Mouse (Mus musculus) adrenal gland, postnatal 25 days (tissue): ENCODE results near the gene Hus1b. TPM values are rescaled to one million over a fixed set of nuclear protein-coding genes. Genes with fewer than 3 reads are reported as not detected.

ENCODE experiments used
- DNase-seq: peaks from one replicate; pipeline ENCODE4 v3.0.0; 2021; ENCODE audit warnings: mixed read lengths
- total RNA-seq: library from RNA; stranded (reverse); gene quantifications from 2 replicates; pipeline ENCODE4 v1.2.3, GENCODE M21; 2021

Hus1b gene
- total RNA-seq, 1 experiment from 2014 or later: 1.2 TPM

DNA sequence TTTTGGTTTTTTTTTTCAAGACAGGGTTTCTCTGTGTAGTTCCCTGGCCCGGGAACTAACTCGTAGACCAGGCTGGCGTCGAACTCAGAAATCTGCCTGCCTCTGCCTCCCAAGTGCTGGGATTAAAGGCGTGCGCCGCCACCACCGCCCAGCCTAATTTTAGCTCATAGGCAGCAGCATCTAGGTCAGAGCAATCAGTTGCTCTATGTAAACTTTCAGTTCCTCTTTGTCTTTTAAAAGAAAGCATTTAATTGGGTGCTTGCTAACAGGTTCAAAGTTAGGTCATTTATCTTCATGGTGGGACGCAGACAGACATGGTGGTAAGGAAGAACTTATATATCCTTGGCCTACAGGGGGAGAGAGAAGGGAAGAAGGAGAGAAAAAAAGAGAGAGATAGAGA lies 1.6 kb upstream of the Hus1b start:
- DNase-seq: no peak

DNA sequence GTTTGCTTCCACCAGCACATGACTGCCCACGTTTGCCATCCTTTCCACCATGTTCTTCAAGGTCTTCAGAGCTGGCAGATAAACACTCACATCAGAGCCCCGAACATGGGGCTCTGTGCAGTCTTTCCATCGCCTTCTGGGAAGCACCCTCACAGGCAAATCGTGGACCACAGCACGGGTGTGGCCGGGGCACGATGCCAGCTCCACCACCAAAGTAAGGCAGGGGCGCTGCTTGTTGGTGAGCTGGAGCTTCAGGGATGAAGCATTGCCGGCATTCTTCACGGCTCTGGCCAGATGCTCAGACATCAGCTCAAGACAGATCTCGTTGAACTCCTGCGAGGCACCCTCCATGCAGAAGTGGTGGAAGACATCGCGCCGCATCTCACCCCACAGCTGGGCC lies 430 bp downstream of the Hus1b start:
- DNase-seq: no peak

DNA sequence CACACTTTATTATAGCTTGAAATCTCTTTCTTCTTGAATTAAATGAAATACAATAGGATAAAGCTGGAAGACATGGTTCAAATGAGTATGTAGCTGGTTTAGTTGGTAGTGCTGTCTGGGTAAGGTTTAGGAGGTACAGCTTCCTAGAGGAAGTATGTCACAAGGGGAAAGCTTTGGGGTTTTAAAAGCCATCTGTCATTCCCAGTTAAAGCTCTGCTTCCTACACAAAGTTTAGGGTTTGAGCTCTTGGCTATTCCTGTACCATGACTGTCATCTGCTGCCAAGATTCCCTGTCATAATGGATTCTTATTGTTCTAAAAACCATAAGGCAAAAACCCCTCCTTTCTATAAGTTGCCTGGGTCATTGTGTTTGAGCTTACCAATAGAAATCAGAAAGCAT lies 1.8 kb downstream of the Hus1b start:
- no peak for DNase-seq

DNA sequence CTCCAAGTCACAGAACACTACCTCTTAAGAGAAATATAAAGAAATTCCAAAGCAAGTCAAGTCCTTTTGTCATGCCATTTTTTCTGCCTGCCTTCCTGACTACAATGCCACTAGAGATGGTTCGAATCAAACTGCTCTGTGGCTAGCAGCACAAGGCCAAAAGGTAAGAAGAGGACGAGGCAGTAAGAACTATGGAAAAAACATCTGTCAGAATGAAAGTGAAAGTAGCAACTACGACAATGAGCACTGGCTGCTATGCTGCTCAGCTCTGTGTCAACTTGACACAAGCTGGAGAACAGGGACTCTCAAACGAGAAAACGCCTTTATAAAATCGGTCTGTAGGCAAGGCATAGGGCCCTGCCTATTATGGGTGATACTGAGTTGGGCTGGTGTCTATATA lies 14.6 kb downstream of the Hus1b start:
- no peak for DNase-seq

DNA sequence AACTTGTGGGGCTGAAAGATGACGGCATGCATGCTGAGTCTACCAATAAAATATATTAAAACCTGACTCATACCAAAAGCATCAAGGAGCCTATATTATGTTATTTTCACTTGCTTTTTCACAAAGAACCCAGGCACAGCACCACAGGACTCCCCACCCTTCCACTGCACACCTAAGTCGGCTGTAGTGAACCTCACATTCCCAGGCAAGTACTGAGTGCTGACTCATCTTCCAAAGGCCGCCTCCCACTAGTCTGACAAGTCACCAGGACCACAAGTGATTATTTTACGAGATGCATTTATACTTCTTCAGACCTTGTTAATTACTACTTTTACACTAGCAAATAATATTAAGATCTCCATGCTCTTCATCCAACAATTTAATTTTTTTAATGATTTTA lies 15.9 kb downstream of the Hus1b start:
- DNase-seq: no peak

DNA sequence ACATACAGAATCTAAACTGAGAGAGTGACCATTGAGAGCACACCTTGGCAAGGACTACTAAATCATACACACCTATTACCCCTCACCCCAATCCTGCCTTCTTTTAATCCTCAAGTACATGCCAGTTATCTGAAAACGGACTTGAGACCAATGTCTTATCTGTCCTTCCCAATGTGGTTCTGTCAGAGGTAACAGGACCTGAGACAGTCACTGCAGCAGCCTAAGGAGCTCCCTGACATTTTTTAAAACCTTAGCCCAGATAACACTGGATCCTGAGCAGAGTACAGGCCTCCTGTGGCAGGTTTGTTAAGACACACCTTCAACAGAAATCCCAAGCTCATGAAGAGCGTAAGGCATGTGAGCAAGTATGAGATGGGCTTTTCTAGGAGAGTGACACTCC lies 18.4 kb downstream of the Hus1b start:
- DNase-seq: no peak

DNA sequence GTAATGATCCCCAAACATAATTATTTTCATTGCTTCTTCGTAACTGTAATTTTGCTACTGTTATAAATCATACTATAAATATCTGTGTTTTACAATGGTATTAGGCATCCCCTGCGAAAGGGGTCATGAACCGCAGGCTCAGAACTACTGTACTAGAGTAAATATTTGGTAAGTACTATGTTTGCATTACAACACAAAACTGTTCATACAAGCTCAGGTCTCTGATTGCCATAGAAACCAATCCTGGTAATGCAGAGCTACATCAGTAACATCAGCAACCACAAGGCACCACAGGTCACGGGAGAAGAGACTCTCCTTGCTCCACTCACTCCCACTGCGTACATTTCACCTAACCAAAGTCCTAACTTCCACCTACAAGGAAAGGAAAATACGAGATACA lies 23.3 kb downstream of the Hus1b start:
- no peak for DNase-seq

DNA sequence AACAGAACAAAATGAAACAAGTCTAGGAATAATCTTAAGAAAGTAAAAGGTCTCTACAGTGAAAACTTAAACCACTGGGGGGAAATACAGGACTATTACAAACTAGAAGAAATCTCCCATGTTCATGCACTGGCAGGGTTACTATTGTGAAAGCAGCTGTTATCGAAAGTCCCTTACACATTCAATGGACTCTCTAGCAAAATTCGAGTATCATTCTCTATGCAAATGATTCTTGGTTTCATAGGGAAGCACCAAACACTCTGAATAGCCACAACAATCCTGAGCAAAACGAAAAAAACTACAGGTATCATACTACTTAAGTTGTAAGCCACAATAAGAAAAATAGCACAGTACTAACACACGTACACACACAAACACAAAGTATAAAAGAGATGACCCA lies 25.6 kb downstream of the Hus1b start:
- DNase-seq: no peak

DNA sequence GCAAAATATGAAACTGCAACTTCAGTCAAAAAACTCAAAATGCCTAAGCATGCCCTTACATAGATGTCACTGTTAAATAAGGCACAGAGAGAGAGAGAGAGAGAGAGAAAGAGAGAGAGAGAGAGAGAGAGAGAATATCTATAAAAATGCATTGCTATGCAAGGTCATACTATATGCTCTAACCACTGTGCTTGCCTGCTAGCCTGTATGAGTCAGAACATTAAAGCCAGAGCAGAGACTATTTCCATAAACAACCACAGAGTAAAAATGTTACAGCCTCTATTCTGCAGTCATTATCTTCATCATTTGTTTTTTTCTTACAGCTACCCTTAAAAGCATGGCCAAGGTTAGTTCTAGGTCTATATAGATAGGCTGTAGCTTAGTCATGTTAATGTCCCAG lies 33.8 kb downstream of the Hus1b start:
- DNase-seq: no peak

DNA sequence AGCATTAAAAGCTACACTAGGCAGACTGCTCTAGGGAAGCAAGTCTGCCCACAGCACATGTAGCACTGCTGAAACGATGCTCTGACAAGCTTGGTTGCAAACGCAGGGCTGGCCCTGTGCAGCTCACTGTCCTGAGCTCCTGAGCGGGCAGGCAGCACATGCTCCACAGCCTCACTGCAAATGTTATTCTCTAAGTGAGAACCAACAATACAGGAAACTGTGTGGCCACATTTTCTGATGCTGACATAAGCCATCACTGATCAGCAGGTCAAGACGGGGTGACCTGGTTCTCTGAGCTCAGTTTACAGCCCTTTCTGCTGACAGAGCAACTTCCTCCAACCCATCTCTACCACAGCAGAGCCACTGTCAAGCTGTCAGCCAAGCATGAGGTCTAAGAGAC lies 34.5 kb downstream of the Hus1b start:
- no peak for DNase-seq

DNA sequence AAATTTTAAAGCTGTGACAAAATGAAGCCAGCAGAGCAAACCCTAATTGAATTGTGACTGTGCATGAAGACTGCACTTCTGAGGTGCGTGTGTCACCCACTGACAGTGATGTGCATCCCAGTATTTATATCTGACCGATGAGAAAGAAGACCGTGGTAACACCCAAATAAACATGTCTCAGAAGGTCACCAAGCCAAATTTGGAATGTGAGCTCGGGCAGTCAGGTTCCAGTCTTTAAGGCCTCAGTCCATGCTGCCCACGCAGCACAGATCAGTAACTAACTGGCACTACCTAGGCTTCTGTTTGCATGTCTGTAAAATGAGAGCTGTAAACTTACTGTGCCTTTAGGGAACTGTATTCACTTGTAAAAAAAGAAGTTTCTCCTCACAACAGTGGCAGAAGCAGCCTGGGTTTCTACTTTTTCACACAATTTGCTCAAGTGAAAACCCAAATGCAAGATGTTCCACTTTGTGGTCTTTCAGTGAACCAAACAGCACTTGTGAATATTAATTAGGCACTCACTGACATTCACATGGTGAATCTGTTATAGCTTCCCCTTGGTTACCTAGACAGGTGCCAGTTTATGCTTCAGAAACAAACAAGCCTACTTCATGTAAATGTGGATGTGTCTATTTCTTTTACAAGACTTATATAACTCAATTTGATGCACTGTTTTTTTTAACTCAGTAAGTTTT lies 35.5 kb downstream of the Hus1b start:
- DNase-seq: no peak

DNA sequence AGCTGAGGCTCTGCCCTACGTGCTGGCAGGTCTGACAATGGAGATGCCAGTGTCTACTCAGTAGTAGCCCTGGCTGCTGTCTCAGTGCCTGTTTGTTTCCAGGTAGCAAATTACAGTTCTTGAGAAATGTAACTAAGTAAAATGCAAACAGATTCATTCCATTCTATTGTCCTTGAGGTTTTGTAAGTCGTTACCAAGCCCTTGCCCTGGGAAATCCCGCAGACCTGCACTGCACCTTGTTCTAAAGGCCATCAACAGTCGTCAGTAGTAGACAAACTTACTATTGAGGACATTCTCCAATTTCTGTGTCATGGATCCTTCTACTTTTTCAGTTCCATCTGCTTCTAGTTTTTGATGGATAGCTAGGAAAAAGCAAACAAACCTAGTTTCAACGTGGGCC lies 36.7 kb downstream of the Hus1b start:
- DNase-seq: no peak

DNA sequence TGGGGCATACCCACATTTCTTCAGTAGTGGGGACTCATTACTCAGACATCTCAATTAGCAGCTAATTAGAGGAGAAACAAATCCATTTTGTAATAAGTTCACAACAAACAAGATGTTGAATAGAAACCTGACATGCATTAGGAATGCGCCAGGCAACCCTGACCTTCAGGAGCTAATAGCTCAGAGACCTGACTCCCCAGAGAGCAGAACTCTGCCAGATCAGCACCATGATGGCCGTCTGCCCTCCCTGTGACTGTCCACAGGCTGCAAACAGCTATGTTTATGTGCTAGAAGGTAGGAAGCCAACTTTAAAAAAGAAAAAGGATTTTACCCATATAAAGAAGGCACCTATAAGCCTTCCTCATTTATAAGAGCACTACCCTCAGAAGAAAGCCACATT lies 45.3 kb downstream of the Hus1b start:
- peak; percentile 48 for DNase-seq

DNA sequence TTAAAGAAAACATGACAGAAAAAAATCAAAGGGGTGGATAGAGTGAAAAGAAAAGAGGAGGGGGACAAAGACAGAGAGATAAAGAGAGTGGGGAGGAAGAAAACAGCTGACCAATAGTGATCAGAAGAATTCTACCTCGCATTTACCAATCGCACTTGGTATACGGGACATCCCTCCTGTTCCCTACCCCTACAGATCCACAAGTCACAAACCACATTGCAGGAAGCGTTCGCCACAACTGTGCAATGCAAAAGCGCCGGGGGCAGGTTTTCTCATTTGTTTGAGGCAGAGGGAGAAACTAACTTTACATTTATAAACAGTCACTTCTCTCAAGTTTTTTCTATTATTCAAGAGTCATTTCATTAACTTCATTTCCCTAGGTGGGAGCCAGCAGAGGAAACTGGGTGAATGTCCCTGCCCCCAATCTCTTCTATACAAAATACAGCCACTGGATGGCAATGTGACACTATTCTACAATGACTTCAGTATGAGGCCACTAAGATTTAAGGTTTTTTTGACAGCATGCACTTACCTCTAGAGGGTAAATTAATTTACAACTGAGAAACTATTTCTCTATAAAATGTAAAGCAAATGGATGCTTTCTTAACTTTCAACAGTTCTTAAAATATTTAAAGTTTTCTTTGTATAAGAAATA lies 46.0 kb downstream of the Hus1b start:
- DNase-seq: no peak

Other genes with a start within 250 kb of the Hus1b start
- gene Irf4, start 198.5 kb downstream of the Hus1b start, total RNA-seq: 2.0 and 2.6 TPM in 2 replicates
- 28.5 and 40.3 TPM in 2 replicates for gene Exoc2, start 26.3 kb upstream of the Hus1b start, total RNA-seq
- not detected in 2 replicates for gene Gm5447, start 26.4 kb upstream of the Hus1b start, total RNA-seq